Mouse (Mus musculus) kidney, embryonic 16.5 days (tissue): Measurements from ENCODE around the gene Eefsec. TPM values are rescaled to one million over a fixed set of nuclear protein-coding genes. Genes with fewer than 3 reads are reported as not detected.

ENCODE experiments used
- ATAC-seq: fragments of 200-750 bp; cut with Nextera tagmentation; 2 replicates; pipeline ENCODE4 v1.8.0; 2017; ENCODE audit warnings: moderate TSS enrichment; ENCODE audit not compliant: low FRiP score, low TSS enrichment
- H3K27ac ChIP-seq: fragments of 300-500 bp; sonication (generic); 2 replicates; pipeline ENCODE4 v1.5.1; 2014; ENCODE audit warnings: low read length
- H3K27me3 ChIP-seq: fragments of 300-500 bp; sonication (generic); 2 replicates; pipeline ENCODE4 v1.6.1; 2014; ENCODE audit warnings: low read length, control low read depth, mixed read lengths; ENCODE audit not compliant: insufficient read depth
- H3K36me3 ChIP-seq: fragments of 300-500 bp; sonication (generic); 2 replicates; pipeline ENCODE4 v1.6.1; 2014; ENCODE audit warnings: low read length, control low read depth, mixed read lengths; ENCODE audit not compliant: insufficient read depth
- H3K4me1 ChIP-seq: fragments of 300-500 bp; sonication (generic); 2 replicates; pipeline ENCODE4 v1.6.1; 2014; ENCODE audit warnings: low read length, control low read depth, mixed read lengths; ENCODE audit not compliant: insufficient read depth
- H3K4me2 ChIP-seq: fragments of 300-500 bp; sonication (generic); replicated peaks from 2 replicates; pipeline ENCODE4 v1.6.1; 2014; ENCODE audit warnings: low read depth, low read length
- H3K4me3 ChIP-seq: fragments of 300-500 bp; sonication (generic); 2 replicates; pipeline ENCODE4 v1.5.1; 2014; ENCODE audit warnings: mild to moderate bottlenecking, low read length
- H3K9ac ChIP-seq: fragments of 300-500 bp; sonication (generic); replicated peaks from 2 replicates; pipeline ENCODE4 v1.6.1; 2014; ENCODE audit warnings: low read length
- H3K9me3 ChIP-seq: fragments of 300-500 bp; sonication (generic); 2 replicates; pipeline ENCODE4 v1.6.1; 2016; ENCODE audit warnings: low read length, control low read depth
- WGBS: fragments of 180-500 bp; shearing (Covaris S2); extraction: QIAGEN DNeasy Blood & Tissue Kit; methylation state at CpG from one replicate; pipeline ENCODE4 v1.1.7; 2014; 5-methylcytosine and 5-hydroxymethylcytosine counted together
- polyA plus RNA-seq: library from polyadenylated mRNA; unstranded; fragments of >200 nt; fragmentation: Nextera tagmentation; extraction: Ambion mirVana; gene quantifications from 2 replicates; pipeline ENCODE4 v1.2.1, GENCODE M21; 2015

The Eefsec gene
- polyA plus RNA-seq, 1 experiment from 2014 or later = 36.8 TPM

DNA sequence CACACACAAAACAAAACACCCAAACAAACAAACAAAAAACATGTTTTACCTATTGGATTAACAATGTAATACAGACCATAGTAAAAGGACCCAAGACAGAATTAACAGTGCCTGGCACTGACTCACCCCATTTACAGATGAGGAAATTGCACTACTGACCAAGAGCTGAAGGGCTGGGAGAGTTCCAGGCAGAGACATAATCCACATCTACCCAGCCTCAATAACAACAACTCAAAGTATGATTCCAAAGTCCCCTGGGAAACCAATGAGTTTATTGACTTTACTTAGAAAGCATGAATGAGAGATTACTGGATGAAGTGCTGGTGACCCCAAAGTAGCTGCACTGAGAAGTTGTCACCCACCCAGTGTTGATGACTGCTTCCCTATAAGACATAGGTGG lies 62.6 kb downstream of the Eefsec start:
- no peaks in the 10 kb centered on the region for H3K27me3 ChIP-seq
- no peak for ATAC-seq
- no peaks in the 10 kb centered on the region for H3K36me3 ChIP-seq
- H3K27ac ChIP-seq = no peak overlapping the region
- no peak overlapping the region for H3K4me2 ChIP-seq
- no peaks in the 10 kb centered on the region for H3K9me3 ChIP-seq
- H3K9ac ChIP-seq = no peak overlapping the region
- H3K4me3 ChIP-seq = no peak overlapping the region
- peaks cover 7% of the 10 kb centered on the region for H3K4me1 ChIP-seq

DNA sequence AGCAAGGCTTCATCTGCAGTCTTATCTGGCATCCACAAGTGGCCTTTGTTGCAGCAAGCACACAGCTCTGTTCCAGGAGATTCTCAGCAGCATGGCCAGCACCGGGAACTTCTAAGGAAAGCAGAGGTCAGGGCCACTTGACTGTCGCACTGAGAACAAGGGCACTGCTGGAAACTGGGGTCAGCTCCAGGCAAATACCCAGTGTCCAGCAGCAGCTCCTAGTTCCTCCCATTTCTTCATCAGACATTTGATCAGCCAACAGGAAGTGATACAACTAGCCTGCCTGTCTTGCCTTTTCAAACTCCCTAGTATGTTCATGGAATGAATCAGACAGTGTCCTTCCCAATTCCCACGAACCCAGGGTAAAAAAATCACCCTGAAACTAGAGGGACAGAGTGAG lies 66.6 kb downstream of the Eefsec start:
- ATAC-seq = no peak
- 28% methylated on average over 3 of the region's 3 CpGs for WGBS
- no peak overlapping the region for H3K4me2 ChIP-seq

GRCm38 (mm10) chr6:88378829-88379228 lies 67.5 kb downstream of the Eefsec start:
- Histone ChIP-seq H3K27me3 (no peaks in the 10 kb centered on the region), H3K4me1 (no peaks in the 10 kb centered on the region; the same call in 1 of the 2 replicates), H3K4me2 (no peak overlapping the region), H3K4me3 (no peak overlapping the region), H3K36me3 (no peaks in the 10 kb centered on the region), H3K9ac (no peak overlapping the region), H3K27ac (no peak overlapping the region), H3K9me3 (no peaks in the 10 kb centered on the region)
- no peak for ATAC-seq
- WGBS = 93% methylated on average over 1 of the region's 1 CpGs

More for the DNA sequence above, 66.6 kb downstream of the Eefsec start:
- Histone ChIP-seq H3K4me3 (no peak overlapping the region), H3K9me3 (no peaks in the 10 kb centered on the region), H3K27ac (no peak overlapping the region), H3K36me3 (no peaks in the 10 kb centered on the region), H3K9ac (no peak overlapping the region), H3K4me1 (no peaks in the 10 kb centered on the region; the same call in none of the 2 replicates), H3K27me3 (no peaks in the 10 kb centered on the region)

DNA sequence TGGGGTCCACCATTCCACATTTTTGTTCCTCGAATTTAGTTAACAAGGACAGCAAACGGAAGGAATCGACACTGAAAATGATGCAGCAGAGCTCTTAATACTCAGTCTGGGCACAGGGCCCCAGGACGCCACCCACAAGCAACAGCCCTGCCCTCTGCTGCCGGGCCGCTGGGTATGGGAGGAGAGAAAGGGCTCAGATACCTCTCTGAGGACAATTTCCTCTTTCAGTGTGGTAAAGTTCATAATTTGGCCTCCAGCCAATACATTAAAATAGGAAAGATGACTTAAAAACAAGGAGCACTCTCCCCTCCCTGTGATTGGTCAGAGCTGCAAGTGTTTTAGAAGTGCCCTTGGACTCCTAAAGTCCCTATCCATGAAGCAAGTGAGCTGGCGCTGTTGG lies 72.1 kb downstream of the Eefsec start:
- H3K4me2 ChIP-seq = no peak overlapping the region
- H3K36me3 ChIP-seq = no peaks in the 10 kb centered on the region; the same call in 1 of the 2 replicates
- H3K4me1 ChIP-seq = peaks cover 9% of the 10 kb centered on the region
- H3K9me3 ChIP-seq = no peaks in the 10 kb centered on the region
- no peaks in the 10 kb centered on the region for H3K27me3 ChIP-seq
- H3K4me3 ChIP-seq = no peak overlapping the region
- no peak overlapping the region for H3K9ac ChIP-seq
- 70% methylated on average over 7 of the region's 7 CpGs for WGBS
- no peak for ATAC-seq
- no peak overlapping the region for H3K27ac ChIP-seq

DNA sequence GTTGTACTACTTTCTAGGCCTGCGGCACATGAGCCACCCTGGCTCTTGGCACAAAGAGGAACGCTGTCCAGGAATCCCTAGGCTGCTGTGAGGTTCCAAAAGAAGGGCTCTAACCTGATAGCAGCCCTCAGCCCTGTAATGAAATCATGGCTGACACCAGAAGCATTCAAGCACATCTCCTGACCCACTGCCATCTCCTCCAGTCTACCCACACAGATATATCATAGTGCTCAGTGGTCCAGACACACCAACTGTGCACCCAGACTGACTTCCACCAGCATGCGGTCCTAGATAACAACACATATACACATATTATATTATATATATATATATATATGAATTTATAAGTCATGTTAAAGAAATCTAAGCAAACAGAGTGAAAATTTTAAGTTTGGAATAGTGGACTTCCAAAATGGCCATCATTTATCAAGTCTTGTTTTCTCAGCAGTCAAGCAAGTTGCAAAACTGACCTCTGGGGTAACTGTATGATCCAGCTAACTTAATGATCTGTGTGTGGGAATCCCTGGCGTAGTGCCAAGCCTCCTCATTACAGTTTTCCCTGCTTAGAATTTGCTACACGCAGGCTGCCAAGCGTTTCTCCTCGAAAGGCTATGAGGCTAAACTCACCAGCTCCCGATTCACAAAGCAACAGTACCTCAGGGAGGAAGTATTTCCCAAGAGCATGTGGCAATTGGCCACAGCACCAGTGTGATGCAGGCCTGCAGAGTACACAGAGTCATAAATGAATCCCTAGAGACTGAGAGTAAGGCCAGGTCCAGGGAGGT lies 76.3 kb downstream of the Eefsec start:
- peak; percentile 85 for ATAC-seq
- Histone ChIP-seq H3K9ac (no peak overlapping the region), H3K4me1 (peaks cover 9% of the 10 kb centered on the region), H3K9me3 (no peaks in the 10 kb centered on the region), H3K4me2 (no peak overlapping the region), H3K36me3 (no peaks in the 10 kb centered on the region; the same call in 1 of the 2 replicates), H3K27ac (0 out of 2 replicates have a peak overlapping the region, but pooled peaks have one; percentile 27), H3K27me3 (no peaks in the 10 kb centered on the region), H3K4me3 (no peak overlapping the region)
- 35% methylated on average over 8 of the region's 8 CpGs for WGBS

DNA sequence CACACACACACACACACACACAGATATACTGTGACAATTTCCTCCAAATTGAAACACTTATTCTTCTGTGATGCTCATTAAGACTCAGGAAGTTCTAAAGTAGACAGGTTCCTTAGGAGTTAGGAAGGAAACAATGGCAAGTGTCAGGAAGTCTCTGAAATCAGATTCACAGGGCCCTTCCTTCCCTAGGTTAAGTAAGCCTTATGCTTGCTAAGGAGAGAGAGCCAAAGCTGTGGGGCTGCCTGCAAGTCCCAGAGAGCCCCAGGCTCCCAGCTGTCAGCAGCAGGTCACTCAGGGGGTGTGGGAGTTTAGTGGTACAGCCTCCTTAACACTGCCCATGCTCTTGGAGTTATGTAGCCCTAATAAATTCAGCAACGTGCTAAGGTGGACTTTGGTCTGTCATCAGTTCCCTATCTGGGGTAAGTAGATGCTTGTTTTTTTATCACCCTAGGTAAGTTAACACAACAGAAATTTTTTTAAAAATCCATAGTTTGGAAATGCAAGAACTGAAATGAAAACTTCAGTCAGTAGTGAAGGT lies 82.8 kb downstream of the Eefsec start:
- no peak overlapping the region for H3K27ac ChIP-seq
- WGBS = 13% methylated on average over 1 of the region's 1 CpGs
- H3K9me3 ChIP-seq = peaks cover 4% of the 10 kb centered on the region; the same call in 1 of the 2 replicates
- H3K4me1 ChIP-seq = peaks cover 3% of the 10 kb centered on the region; the same call in 1 of the 2 replicates
- H3K4me3 ChIP-seq = no peak overlapping the region
- no peak; the same call in 1 of the 2 replicates for ATAC-seq
- no peak overlapping the region for H3K4me2 ChIP-seq
- no peak overlapping the region for H3K9ac ChIP-seq
- no peaks in the 10 kb centered on the region for H3K36me3 ChIP-seq
- H3K27me3 ChIP-seq = no peaks in the 10 kb centered on the region

DNA sequence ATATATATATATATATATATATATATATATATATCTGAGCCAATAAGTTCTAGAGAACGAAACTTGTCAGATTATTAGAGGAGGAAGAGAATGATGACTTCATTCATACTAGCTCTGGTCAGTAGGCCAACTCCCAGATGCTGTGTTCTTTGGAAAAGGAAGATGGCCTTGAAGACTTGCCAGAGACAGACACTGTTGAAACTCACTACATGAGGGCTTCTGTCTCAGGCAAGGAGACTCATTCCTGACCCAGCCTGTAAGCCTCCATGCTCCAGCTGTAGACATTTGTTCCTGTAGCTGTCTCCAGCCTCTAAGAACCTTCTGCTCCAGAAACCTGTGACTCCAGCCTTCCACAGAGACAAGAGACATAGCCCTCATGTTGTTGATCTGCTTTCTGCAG lies 85.2 kb downstream of the Eefsec start:
- no peak overlapping the region for H3K4me3 ChIP-seq
- no peaks in the 10 kb centered on the region for H3K27me3 ChIP-seq
- no peak overlapping the region for H3K9ac ChIP-seq
- 88% methylated on average over 1 of the region's 1 CpGs for WGBS
- peaks cover 3% of the 10 kb centered on the region; the same call in 1 of the 2 replicates for H3K4me1 ChIP-seq
- H3K27ac ChIP-seq = no peak overlapping the region
- H3K36me3 ChIP-seq = no peaks in the 10 kb centered on the region
- no peak overlapping the region for H3K4me2 ChIP-seq
- peaks cover 4% of the 10 kb centered on the region; the same call in 1 of the 2 replicates for H3K9me3 ChIP-seq
- no peak for ATAC-seq

GRCm38 (mm10) chr6:88358210-88358609 lies 88.1 kb downstream of the Eefsec start:
- ATAC-seq = no peak

DNA sequence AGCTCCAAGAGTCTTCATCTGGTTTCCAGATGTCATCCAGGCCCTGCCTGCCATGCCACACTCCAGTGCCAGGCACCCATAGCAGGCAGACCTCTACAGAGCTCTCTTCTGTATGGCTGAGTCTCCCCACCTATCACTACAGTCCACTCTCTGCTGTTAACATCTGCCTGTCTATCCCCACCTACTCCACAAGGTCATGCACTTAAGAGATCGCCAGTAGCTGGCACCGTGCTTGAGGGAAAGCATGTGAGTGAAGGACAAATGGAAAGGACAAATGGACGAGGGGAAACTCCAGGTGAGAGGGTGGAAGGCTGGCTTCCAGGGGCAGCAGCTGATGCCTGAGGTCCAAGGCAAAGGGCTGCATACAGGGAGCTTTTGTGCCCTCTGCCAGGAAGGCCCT lies 90.5 kb downstream of the Eefsec start:
- 73% methylated on average over 3 of the region's 3 CpGs for WGBS
- no peaks in the 10 kb centered on the region for H3K27me3 ChIP-seq
- H3K9ac ChIP-seq = no peak overlapping the region
- ATAC-seq = no peak
- no peaks in the 10 kb centered on the region for H3K4me1 ChIP-seq
- H3K4me2 ChIP-seq = no peak overlapping the region
- peaks cover 4% of the 10 kb centered on the region; the same call in 1 of the 2 replicates for H3K9me3 ChIP-seq
- no peak overlapping the region for H3K27ac ChIP-seq
- no peaks in the 10 kb centered on the region for H3K36me3 ChIP-seq
- H3K4me3 ChIP-seq = no peak overlapping the region

More at GRCm38 (mm10) chr6:88358210-88358609, 88.1 kb downstream of the Eefsec start:
- H3K4me2 ChIP-seq = no peak overlapping the region
- no peak overlapping the region for H3K4me3 ChIP-seq
- no peak overlapping the region for H3K27ac ChIP-seq
- H3K27me3 ChIP-seq = no peaks in the 10 kb centered on the region
- peaks cover 4% of the 10 kb centered on the region; the same call in 1 of the 2 replicates for H3K9me3 ChIP-seq
- H3K4me1 ChIP-seq = no peaks in the 10 kb centered on the region
- H3K9ac ChIP-seq = no peak overlapping the region
- no peaks in the 10 kb centered on the region for H3K36me3 ChIP-seq

GRCm38 (mm10) chr6:88352541-88352940 lies 93.8 kb downstream of the Eefsec start:
- 33% methylated on average over 4 of the region's 4 CpGs for WGBS
- no peak overlapping the region for H3K4me3 ChIP-seq
- no peak overlapping the region for H3K27ac ChIP-seq
- H3K4me1 ChIP-seq = no peaks in the 10 kb centered on the region
- no peak overlapping the region for H3K4me2 ChIP-seq
- no peak overlapping the region for H3K9ac ChIP-seq
- no peak for ATAC-seq
- no peaks in the 10 kb centered on the region for H3K9me3 ChIP-seq
- H3K36me3 ChIP-seq = no peaks in the 10 kb centered on the region
- H3K27me3 ChIP-seq = no peaks in the 10 kb centered on the region
